Mouse (Mus musculus) ES-CJ7 (cell line): ENCODE data around the gene Bcr.
A peak's percentile ranks its signal among the peaks of the same experiment; 100 is the strongest.

ENCODE experiments used
- DNase-seq: peaks from one replicate; pipeline ENCODE4 v3.0.0; 2011; ENCODE audit warnings: low read depth, low spot score

The Bcr gene

DNA sequence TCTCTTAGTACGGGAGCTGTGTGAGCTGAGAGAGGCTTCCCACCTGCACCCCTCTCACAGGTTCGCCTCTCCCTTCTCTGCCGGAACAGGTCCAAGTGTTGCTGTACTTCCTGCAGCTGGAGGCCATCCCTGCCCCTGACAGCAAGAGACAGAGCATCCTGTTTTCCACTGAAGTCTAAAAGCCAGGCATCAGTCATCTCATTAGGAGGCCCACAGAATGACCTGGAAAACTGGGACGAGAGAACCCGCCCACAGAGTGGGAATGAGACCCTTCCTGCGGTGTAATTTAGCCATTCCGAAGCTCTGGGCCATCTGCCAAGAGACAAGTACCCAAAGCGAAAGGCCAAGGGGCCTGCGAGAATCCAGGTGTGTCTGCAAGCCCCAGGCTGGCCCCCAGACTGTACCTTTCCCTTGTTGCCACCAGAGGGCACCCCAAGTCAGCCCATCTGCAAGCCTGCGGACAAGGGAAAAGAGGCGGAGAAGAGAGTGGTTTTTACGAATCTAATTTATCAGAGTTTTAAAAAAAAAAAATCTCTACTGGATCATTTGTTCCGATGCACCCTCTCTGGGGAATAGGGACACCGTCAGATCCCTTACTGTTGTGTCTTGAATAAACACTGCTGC is 121.9 kb downstream of the Bcr start:
- peak; percentile 74 for DNase-seq

GRCm38 (mm10) chr10:75184826-75185225 is 124.4 kb downstream of the Bcr start:
- DNase-seq: no peak

DNA sequence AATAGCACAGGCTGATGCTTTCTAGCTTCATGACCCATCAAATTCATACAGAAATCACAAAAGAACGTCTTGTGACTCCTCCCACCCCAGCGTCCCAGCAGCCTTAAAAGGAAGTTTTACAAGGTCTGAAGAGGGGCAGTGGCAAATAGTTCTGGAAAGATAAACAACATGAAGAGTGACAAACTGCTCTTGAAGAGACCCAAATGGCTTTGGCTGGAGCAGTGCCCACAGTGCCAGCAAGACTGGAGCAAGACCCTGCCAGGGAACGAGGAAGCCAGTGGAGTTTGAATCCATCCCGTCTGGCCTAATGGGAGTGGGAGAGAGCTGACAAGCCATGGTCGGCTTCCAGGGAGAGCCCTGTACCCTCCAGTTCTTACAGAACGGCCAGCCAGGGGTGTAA is 126.2 kb downstream of the Bcr start:
- DNase-seq: no peak

GRCm38 (mm10) chr10:75187366-75188056 is 127.1 kb downstream of the Bcr start:
- DNase-seq: no peak

DNA sequence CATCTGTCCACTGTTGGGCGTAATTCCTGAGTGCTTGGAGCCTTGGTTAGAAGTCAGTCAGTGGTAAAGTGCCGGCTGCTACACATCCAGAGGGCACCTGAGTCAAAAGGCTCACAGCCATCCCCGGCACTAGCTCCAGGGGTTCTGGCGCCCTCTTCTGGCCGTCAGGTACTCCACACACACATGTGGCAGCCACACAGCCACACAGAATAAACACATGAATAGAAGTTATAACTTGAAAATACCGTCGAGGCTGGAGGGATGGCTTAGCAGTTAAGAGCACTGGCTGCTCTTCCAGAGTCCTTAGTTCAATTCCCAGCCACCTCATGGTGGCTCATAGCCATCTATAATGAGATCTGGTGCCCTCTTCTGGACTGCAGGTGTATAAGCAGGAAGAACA is 131.3 kb downstream of the Bcr start:
- DNase-seq: peak; percentile 78

DNA sequence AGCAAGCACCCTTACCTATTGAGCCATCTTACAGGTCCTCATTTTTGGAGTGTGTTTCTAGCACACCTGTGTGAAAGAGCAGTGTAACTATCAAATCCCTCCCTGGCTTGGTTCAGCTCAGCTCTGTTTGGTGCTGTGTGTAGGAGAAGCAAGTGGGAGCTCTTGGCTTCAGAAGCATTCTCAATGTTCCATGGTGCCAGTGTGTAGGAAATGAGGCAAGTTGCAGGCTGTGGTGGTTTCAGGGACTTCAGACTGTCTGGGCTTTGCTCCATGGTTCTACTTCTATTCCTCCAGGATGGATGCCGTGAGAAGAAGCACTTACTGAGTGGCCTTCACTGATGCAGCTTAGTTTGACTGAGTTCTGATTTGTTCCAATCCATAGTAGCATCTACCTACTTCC is 137.4 kb downstream of the Bcr start:
- no peak for DNase-seq

DNA sequence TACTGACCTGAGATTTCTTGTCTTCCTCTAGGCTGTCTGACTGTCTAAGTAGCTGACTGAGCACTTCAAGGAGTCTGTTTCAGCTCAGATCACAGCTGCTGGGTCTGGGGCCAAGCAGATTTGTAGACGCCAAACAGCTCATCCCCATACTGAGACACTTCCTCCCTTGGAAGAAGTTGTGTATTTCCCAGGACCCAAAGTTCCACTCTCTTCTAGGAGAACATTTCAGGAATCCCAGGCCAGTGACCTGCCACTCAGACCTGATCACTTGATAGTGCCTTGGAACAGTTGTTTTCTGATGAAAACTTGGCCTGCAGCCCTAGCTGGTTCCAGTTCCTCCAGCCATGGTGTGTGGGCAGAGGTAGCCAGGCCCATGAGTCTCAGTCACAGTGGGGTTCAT is 140.3 kb downstream of the Bcr start:
- no peak for DNase-seq

DNA sequence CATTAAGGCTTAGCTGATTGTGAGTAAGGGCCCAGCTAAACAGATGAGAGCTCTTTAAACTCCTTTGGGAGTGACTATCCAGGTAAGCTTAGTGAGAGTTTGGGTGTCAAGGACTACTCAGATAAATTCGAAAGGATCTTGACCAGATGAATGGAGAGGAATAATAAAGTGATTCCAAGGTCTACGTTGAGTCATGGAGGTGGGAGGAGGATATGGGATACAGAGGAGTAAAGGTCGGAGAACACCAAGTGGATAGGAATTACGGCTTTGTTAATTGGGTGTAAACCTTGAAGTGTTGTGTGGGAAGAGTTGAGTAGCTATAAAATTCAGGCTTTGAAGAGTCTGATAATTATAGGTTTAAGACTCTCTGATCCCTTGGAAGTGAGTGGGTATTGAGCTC is 145.8 kb downstream of the Bcr start:
- no peak for DNase-seq

- no peak for DNase-seq
These were observed 150.4 kb downstream of the Bcr start for GRCm38 (mm10) chr10:75210841-75211240.

GRCm38 (mm10) chr10:75211807-75212645 is 151.6 kb downstream of the Bcr start, which contains the start of gene Specc1l:
Gene Specc1l, plus strand, starts transcription at chr10:75212073.
- DNase-seq: peak; percentile 96

- no peak for DNase-seq
These were observed 152.6 kb downstream of the Bcr start for GRCm38 (mm10) chr10:75212981-75213380.

GRCm38 (mm10) chr10:75220722-75221121 is 160.3 kb downstream of the Bcr start:
- DNase-seq: no peak

- DNase-seq: no peak
These were observed 161.7 kb downstream of the Bcr start for GRCm38 (mm10) chr10:75221936-75222610.

DNA sequence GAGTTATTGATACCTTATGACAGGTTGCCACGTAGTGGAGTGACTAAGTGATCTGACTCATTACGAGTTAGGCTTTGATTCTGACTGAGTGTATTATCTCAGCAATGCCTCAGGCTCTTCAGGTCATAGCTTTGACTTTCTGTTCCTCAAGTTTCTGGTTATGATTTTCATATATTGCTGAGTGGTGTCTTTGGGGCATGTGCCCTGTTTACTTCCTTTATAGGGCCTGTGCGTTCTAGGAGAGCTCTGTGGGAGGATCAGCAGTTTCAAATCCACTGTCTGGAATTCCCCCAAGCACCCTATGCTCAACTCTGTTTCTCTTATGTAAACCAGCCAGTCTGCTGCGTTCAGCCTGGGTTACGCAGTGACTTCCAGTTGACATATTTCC is 162.2 kb downstream of the Bcr start:
- DNase-seq: no peak

DNA sequence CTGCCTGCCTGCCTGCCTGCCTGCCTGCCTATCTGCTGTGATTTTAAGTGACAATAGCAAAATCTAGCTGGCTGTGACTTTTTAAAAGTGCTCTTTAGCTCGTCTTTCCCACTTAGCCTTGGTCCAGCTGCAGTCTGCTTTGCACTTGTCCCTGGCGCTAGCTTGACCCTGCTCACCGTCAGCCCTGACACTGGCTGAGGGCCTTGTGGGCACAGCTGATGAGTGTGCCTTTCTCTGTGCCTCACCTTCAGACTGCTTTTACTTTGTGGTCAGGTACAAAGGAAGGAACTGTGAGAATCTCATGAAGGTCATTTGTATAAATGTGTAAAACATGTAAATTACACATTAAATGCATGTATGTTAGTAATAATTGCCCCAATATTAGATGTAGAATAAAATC is 163.8 kb downstream of the Bcr start:
- DNase-seq: no peak

DNA sequence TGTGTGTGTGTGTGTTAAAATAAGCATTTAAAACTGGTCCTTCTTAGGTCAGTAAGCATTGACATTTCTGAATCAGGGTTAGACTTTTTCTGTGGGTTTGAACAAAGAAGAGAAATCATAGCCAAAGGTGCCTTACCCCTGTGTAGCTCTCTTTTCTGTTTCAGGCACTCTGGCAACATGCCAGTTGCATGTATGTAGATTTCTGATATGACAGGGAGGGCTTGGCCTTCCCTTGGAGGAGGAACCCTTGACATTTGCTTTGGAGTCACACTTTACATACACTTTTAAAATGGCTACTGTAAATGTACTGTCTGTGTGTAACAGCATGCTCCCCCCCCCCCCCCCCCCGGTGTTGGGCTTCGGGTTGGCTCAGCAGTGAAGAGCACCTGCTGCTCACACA is 164.2 kb downstream of the Bcr start:
- no peak for DNase-seq

- DNase-seq: no peak
These were observed 167.0 kb downstream of the Bcr start for GRCm38 (mm10) chr10:75227381-75227780.

DNA sequence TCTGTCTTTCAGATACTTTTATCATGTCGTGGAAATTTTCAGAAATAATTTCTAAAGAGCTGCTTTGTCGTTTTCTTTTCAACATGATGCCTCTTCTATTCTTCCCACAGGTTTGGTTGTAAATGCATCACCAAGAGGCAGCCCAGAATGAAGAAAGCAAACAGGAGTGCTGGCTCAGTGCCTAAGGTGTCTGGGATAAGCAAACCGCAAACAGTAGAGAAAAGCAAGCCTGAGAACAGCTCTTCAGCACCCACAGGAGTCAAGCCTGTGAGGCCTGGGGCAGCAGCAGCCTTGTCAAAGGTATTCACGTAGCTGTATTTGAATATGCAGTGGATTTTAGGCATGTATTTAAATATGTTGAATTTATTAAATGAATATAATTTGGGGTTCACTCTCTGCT is 170.2 kb downstream of the Bcr start:
- no peak for DNase-seq

- no peak for DNase-seq
These were observed 171.5 kb downstream of the Bcr start for GRCm38 (mm10) chr10:75231876-75232275.

DNA sequence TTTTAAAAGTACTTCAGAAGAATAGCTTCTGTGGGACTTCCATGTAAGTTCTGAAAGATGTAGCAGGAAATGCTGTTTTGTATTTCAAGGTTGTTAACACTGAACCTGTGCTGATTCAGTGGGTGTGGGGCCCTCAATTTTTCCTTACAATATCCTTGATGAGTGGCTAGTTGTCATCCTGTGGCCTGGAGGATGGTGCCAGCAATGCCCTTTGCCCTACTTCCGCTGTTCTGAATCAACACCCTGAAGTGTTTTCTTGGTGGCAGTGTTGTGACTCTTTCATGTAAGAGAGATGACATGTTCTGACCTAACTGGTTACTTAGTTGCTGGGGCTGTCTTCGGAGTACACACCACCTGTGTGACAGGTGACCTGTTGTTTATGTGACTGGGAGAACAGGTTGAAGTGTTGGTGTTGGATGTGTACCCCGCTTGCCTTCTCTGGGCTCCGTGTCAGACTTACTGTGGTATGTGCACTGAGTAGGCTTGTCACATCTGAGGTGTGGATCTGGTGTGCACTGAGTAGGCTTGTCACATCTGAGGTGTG is 172.3 kb downstream of the Bcr start:
- no peak for DNase-seq

DNA sequence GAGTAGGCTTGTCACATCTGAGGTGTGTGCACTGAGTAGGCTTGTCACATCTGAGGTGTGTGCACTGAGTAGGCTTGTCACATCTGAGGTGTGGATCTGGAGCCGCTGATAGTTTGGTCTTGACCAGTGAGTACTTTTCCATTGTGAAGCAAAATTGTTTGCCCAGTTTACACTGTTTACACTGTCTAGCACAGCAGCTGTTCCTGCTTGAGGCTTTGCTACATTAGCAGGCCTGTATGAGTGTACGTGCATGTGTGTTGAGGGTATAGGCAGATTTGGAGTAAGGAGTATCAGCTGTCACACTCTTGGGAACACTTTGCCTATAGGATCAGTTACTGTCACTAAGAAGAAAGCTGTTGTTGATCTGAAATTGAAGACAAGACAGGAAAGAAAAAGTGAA is 173.1 kb downstream of the Bcr start:
- DNase-seq: no peak
